Mouse (Mus musculus) forebrain, embryonic 11.5 days (tissue): ENCODE results near the gene H2-Q6. TPM values are rescaled to one million over a fixed set of nuclear protein-coding genes. Genes with fewer than 3 reads are reported as not detected.

Experiments
- ATAC-seq: fragments of 200-750 bp; cut with Nextera tagmentation; replicated peaks from 2 replicates; pipeline ENCODE4 v1.8.0; 2017; ENCODE audit warnings: moderate TSS enrichment; ENCODE audit not compliant: low FRiP score
- DNase-seq: peaks from one replicate; pipeline ENCODE4 v3.0.0-alpha.2; 2017; ENCODE audit warnings: low spot score
- H3K27ac ChIP-seq: fragments of 300-500 bp; sonication (generic); 2 replicates; pipeline ENCODE4 v1.5.1; 2014; ENCODE audit warnings: low read depth, low read length
- H3K27me3 ChIP-seq: fragments of 300-500 bp; sonication (generic); 2 replicates; pipeline ENCODE4 v1.6.1; 2014; ENCODE audit warnings: mild to moderate bottlenecking, low read length, mixed read lengths; ENCODE audit not compliant: control insufficient read depth, insufficient read depth
- H3K36me3 ChIP-seq: fragments of 300-500 bp; sonication (generic); 2 replicates; pipeline ENCODE4 v1.6.1; 2014; ENCODE audit warnings: mild to moderate bottlenecking, low read length, moderate library complexity, mixed read lengths; ENCODE audit not compliant: control insufficient read depth, insufficient read depth
- H3K4me1 ChIP-seq: fragments of 300-500 bp; sonication (generic); replicated peaks from 2 replicates; pipeline ENCODE4 v1.6.1; 2014; ENCODE audit warnings: low read length, mixed read lengths; ENCODE audit not compliant: control insufficient read depth, insufficient read depth
- H3K4me2 ChIP-seq: fragments of 300-500 bp; sonication (generic); 2 replicates; pipeline ENCODE4 v1.6.1; 2014; ENCODE audit warnings: low read depth, mild to moderate bottlenecking, low read length, moderate library complexity, mixed read lengths; ENCODE audit not compliant: severe bottlenecking
- H3K4me3 ChIP-seq: fragments of 300-500 bp; sonication (generic); 2 replicates; pipeline ENCODE4 v1.5.1; 2014; ENCODE audit warnings: low read depth, low read length
- H3K9ac ChIP-seq: fragments of 300-500 bp; sonication (generic); 2 replicates; pipeline ENCODE4 v1.6.1; 2014; ENCODE audit warnings: low read length
- H3K9me3 ChIP-seq: fragments of 300-500 bp; sonication (generic); 2 replicates; pipeline ENCODE4 v1.6.1; 2016; ENCODE audit warnings: low read length, mixed read lengths; ENCODE audit not compliant: control insufficient read depth
- WGBS: fragments of 180-500 bp; shearing (Covaris S2); extraction: QIAGEN DNeasy Blood & Tissue Kit; methylation state at CpG from one replicate; pipeline ENCODE4 v1.1.7; 2014; 5-methylcytosine and 5-hydroxymethylcytosine counted together
- polyA plus RNA-seq: library from polyadenylated mRNA; unstranded; fragments of >200 nt; fragmentation: Nextera tagmentation; extraction: Ambion mirVana; gene quantifications from 2 replicates; pipeline ENCODE4 v1.2.1, GENCODE M21; 2014

The H2-Q6 gene
- polyA plus RNA-seq, 1 experiment from 2014 or later: 1.2 TPM

- no peaks in the 10 kb centered on the region for H3K36me3 ChIP-seq
- no peak within 1 kb of the TSS for H3K27ac ChIP-seq
- ATAC-seq (no peak), DNase-seq (peak; percentile 59)
- peak within 1 kb of the TSS; percentile 61 for H3K4me2 ChIP-seq
- peaks cover 3% of the 10 kb centered on the region; the same call in 1 of the 2 replicates for H3K4me1 ChIP-seq
- H3K9me3 ChIP-seq: no peaks in the 10 kb centered on the region
- H3K27me3 ChIP-seq: peaks cover 19% of the 10 kb centered on the region
- H3K9ac ChIP-seq: peak within 1 kb of the TSS; percentile 29; the same call in 1 of the 2 replicates
- H3K4me3 ChIP-seq: peak within 1 kb of the TSS; percentile 31
- 1% methylated on average over 78 of the region's 80 CpGs for WGBS
These were observed 45.4 kb downstream of the H2-Q6 start, which contains the start of gene H2-Q10 for GRCm38 (mm10) chr17:35469842-35470751. Gene H2-Q10, plus strand, starts transcription at chr17:35470089.

Other genes starting within 250 kb of the H2-Q6 start
- 2.9 and 3.5 TPM in 2 replicates for gene Aif1, start 248.8 kb upstream of the H2-Q6 start, polyA plus RNA-seq
- 3.8 and 4.7 TPM in 2 replicates for gene Lst1, start 236.4 kb upstream of the H2-Q6 start, polyA plus RNA-seq
- gene Ltb, start 230.4 kb upstream of the H2-Q6 start, polyA plus RNA-seq: 0.17 and 0.41 TPM in 2 replicates
- not detected in 2 replicates for gene Tnf, start 222.8 kb upstream of the H2-Q6 start, polyA plus RNA-seq
- not detected in 2 replicates for gene Lta, start 219.5 kb upstream of the H2-Q6 start, polyA plus RNA-seq
- 0.85 TPM in 1 of 2 replicates, not detected in the other for gene Gm16181, start 204.0 kb upstream of the H2-Q6 start, polyA plus RNA-seq
- gene Atp6v1g2, start 191.2 kb upstream of the H2-Q6 start, polyA plus RNA-seq: 12.1 and 14.2 TPM in 2 replicates
- 4.3 and 5.5 TPM in 2 replicates for gene Nfkbil1, start 189.1 kb upstream of the H2-Q6 start, polyA plus RNA-seq
- gene Ddx39b, start 183.1 kb upstream of the H2-Q6 start, polyA plus RNA-seq: 717 and 756 TPM in 2 replicates
- 45.8 and 51.2 TPM in 2 replicates for gene H2-D1, start 162.1 kb upstream of the H2-Q6 start, polyA plus RNA-seq
- gene H2-Q1, start 104.4 kb upstream of the H2-Q6 start, polyA plus RNA-seq: not detected in 2 replicates
- gene H2-Q2, start 82.6 kb upstream of the H2-Q6 start, polyA plus RNA-seq: 0.31 and 0.53 TPM in 2 replicates
- gene H2-Q4, start 45.2 kb upstream of the H2-Q6 start, polyA plus RNA-seq: 1.7 and 2.1 TPM in 2 replicates
- 10.5 and 10.6 TPM in 2 replicates for gene H2-Q7, start 14.3 kb downstream of the H2-Q6 start, polyA plus RNA-seq
- gene H2-Q10, start 45.2 kb downstream of the H2-Q6 start, polyA plus RNA-seq: 0.07 and 0.12 TPM in 2 replicates
- not detected in 2 replicates for gene Pou5f1, start 81.2 kb downstream of the H2-Q6 start, polyA plus RNA-seq
- gene Tcf19, start 92.0 kb downstream of the H2-Q6 start, polyA plus RNA-seq: 58.4 and 59.4 TPM in 2 replicates
- 17.7 and 18.2 TPM in 2 replicates for gene Cchcr1, start 92.2 kb downstream of the H2-Q6 start, polyA plus RNA-seq
- gene Psors1c2, start 108.4 kb downstream of the H2-Q6 start, polyA plus RNA-seq: 1.3 and 1.4 TPM in 2 replicates
- not detected in 2 replicates for gene Cdsn, start 127.3 kb downstream of the H2-Q6 start, polyA plus RNA-seq
- not detected in 2 replicates for gene 2300002M23Rik, start 142.6 kb downstream of the H2-Q6 start, polyA plus RNA-seq
- not detected in 2 replicates for gene Sfta2, start 176.7 kb downstream of the H2-Q6 start, polyA plus RNA-seq
- gene Gm9573, start 201.8 kb downstream of the H2-Q6 start, polyA plus RNA-seq: not detected in 2 replicates
- gene Mucl3, start 218.8 kb downstream of the H2-Q6 start, polyA plus RNA-seq: 0.07 and 0.13 TPM in 2 replicates
- gene Vars2, start 242.7 kb downstream of the H2-Q6 start, polyA plus RNA-seq: 16.2 and 19.5 TPM in 2 replicates
- gene Gtf2h4, start 248.9 kb downstream of the H2-Q6 start, polyA plus RNA-seq: 41.2 and 47.4 TPM in 2 replicates